In the genomic region with DNA sequence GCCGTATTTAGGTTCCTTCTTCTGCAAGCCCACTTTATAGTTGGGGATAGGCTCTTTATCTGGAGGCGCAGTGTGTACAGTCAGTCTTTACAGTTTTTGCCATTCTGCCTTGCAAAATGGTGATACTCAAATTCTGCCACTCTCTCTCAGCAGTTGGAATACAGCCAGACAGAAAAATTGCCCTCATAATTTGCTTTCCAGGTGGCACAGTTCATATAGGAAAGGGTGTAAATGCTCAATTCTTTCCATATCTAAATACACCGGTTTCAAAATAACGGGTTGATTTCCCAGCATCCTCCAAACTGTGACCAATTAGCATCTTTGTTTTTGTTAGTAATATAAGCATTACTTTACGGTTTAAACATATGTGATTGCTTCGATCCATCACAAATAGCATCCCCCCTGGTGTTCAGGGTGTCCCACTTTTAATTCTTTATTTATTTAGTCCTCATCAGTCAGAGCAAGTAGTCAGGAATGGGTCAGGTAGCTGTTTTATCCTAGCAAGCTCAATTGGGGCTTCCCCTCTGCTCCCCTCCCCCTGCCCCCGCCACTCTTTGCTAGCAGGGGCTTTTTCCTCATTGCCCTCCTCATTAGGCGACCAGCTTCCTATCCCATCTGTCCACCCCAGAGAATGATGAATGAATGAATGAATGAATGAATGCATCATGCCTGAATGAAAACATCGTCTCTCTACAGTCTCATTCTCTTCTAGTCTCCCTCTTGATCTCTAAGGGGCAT, we compare ENCODE assay signal across 8 mouse cellular contexts. TPM values are rescaled to one million over a fixed set of nuclear protein-coding genes. Genes with fewer than 3 reads are reported as not detected.
DNase-seq lines count a peak whose midpoint lies in the region; ATAC-seq and TF ChIP-seq lines count a peak whose summit lies in the region.

No protein-coding gene starts in this region.

- H3K36me3 ChIP-seq in heart, postnatal 0 days (replicated peaks; ENCODE audit: control insufficient read depth, insufficient read depth, low read length): no peaks in the 10 kb centered on the region
- no peaks in the 10 kb centered on the region for H3K36me3 ChIP-seq in embryonic facial prominence, embryonic 13.5 days
- H3K36me3 ChIP-seq in hindbrain, embryonic 13.5 days: no peaks in the 10 kb centered on the region
- no peaks in the 10 kb centered on the region for H3K36me3 ChIP-seq in midbrain, embryonic 12.5 days

- no peaks in the 10 kb centered on the region for H3K27me3 ChIP-seq in heart, postnatal 0 days (ENCODE audit: control insufficient read depth, insufficient read depth, low read length)
- no peaks in the 10 kb centered on the region for H3K27me3 ChIP-seq in embryonic facial prominence, embryonic 13.5 days
- H3K27me3 ChIP-seq in hindbrain, embryonic 13.5 days: no peaks in the 10 kb centered on the region
- no peaks in the 10 kb centered on the region for H3K27me3 ChIP-seq in midbrain, embryonic 12.5 days

- no peak for ATAC-seq in heart, postnatal 0 days (ENCODE audit: insufficient read depth, low read depth)
- ATAC-seq in embryonic facial prominence, embryonic 13.5 days (ENCODE audit: insufficient number of reproducible peaks, insufficient read depth, low FRiP score, low TSS enrichment, low read depth): no peak
- peak; percentile 76; the same call in 1 of the 2 replicates for ATAC-seq in hindbrain, embryonic 13.5 days (ENCODE audit: low FRiP score)
- ATAC-seq in midbrain, embryonic 12.5 days (ENCODE audit: low FRiP score, low read depth): peak; percentile 71

- WGBS in heart, postnatal 0 days: 34% methylated on average over 9 of the region's 9 CpGs
- WGBS in embryonic facial prominence, embryonic 13.5 days: 40% methylated on average over 9 of the region's 9 CpGs
- 36% methylated on average over 9 of the region's 9 CpGs for WGBS in hindbrain, embryonic 13.5 days
- 50% methylated on average over 9 of the region's 9 CpGs for WGBS in midbrain, embryonic 12.5 days

- TF ChIP-seq CTCF in heart, postnatal 0 days (IDR thresholded peaks at IDR 0.05; ENCODE audit: low read depth): no peak

- H3K9ac ChIP-seq in heart, postnatal 0 days (replicated peaks; ENCODE audit: low read depth, low read length): no peak overlapping the region
- H3K9ac ChIP-seq in embryonic facial prominence, embryonic 13.5 days: peak overlapping the region; percentile 55
- peak overlapping the region; percentile 67 for H3K9ac ChIP-seq in hindbrain, embryonic 13.5 days
- 0 out of 2 replicates have a peak overlapping the region, but pooled peaks have one; percentile 24 for H3K9ac ChIP-seq in midbrain, embryonic 12.5 days (replicated peaks)

- no peak for TF ChIP-seq EP300 in heart, postnatal 0 days (IDR thresholded peaks at IDR 0.05; ENCODE audit: low read depth)

- no peak overlapping the region for H3K4me3 ChIP-seq in heart, postnatal 0 days (ENCODE audit: low read depth, low read length)
- H3K4me3 ChIP-seq in embryonic facial prominence, embryonic 13.5 days: peak overlapping the region; percentile 34
- 0 out of 2 replicates have a peak overlapping the region, but pooled peaks have one; percentile 18 for H3K4me3 ChIP-seq in hindbrain, embryonic 13.5 days
- peak overlapping the region; percentile 18 for H3K4me3 ChIP-seq in midbrain, embryonic 12.5 days

- DNase-seq in heart, postnatal 0 days (ENCODE audit: low spot score): no peak
- DNase-seq in heart, adult 11 months: no peak
- DNase-seq in spleen, adult 18-20 months: no peak
- no peak for DNase-seq in frontal cortex, postnatal 36 days (ENCODE audit: low spot score in 2 of 2)
- DNase-seq in adipocyte (ENCODE audit: low spot score): no peak

- H3K4me2 ChIP-seq in heart, postnatal 0 days (ENCODE audit: low read depth, low read length): peak overlapping the region; percentile 53; the same call in 1 of the 2 replicates
- peak overlapping the region; percentile 59 for H3K4me2 ChIP-seq in embryonic facial prominence, embryonic 13.5 days
- H3K4me2 ChIP-seq in hindbrain, embryonic 13.5 days: peak overlapping the region; percentile 47
- peak overlapping the region; percentile 45 for H3K4me2 ChIP-seq in midbrain, embryonic 12.5 days (replicated peaks)

- no peaks in the 10 kb centered on the region for H3K9me3 ChIP-seq in heart, postnatal 0 days (replicated peaks; ENCODE audit: control insufficient read depth, low read length)
- H3K9me3 ChIP-seq in embryonic facial prominence, embryonic 13.5 days: no peaks in the 10 kb centered on the region
- no peaks in the 10 kb centered on the region for H3K9me3 ChIP-seq in hindbrain, embryonic 13.5 days
- H3K9me3 ChIP-seq in midbrain, embryonic 12.5 days: no peaks in the 10 kb centered on the region

- no peak overlapping the region for H3K27ac ChIP-seq in heart, postnatal 0 days (ENCODE audit: low read depth)
- H3K27ac ChIP-seq in embryonic facial prominence, embryonic 13.5 days: no peak overlapping the region
- H3K27ac ChIP-seq in hindbrain, embryonic 13.5 days: peak overlapping the region; percentile 95
- peak overlapping the region; percentile 86 for H3K27ac ChIP-seq in midbrain, embryonic 12.5 days (replicated peaks)

- H3K4me1 ChIP-seq in heart, postnatal 0 days (ENCODE audit: control insufficient read depth, insufficient read depth): peaks cover 25% of the 10 kb centered on the region; the same call in 1 of the 2 replicates
- H3K4me1 ChIP-seq in embryonic facial prominence, embryonic 13.5 days: peaks cover 13% of the 10 kb centered on the region
- H3K4me1 ChIP-seq in hindbrain, embryonic 13.5 days (replicated peaks): peaks cover 20% of the 10 kb centered on the region
- peaks cover 8% of the 10 kb centered on the region; the same call in 1 of the 2 replicates for H3K4me1 ChIP-seq in midbrain, embryonic 12.5 days

RNA-seq across cellular contexts. Expression of gene Sgca, which starts 2.2 kb away (rescaled TPM):
- total RNA-seq in heart, postnatal 0 days (2014; rRNA removed; ENCODE audit: low replicate concordance): 47.5 and 313 TPM in 2 replicates
- 62.2 and 62.4 TPM in 2 replicates for polyA plus RNA-seq in heart, postnatal 0 days (2015; fragmentation: Nextera tagmentation; extraction: Ambion mirVana)
- 1.1 and 1.5 TPM in 2 replicates for polyA plus RNA-seq in embryonic facial prominence, embryonic 13.5 days (2015; fragmentation: Nextera tagmentation; extraction: Ambion mirVana)
- 0.23 and 0.52 TPM in 2 replicates for polyA plus RNA-seq in hindbrain, embryonic 13.5 days (2015; fragmentation: Nextera tagmentation; extraction: Ambion mirVana)
- polyA plus RNA-seq in midbrain, embryonic 12.5 days (2016; fragmentation: Nextera tagmentation; extraction: Ambion mirVana): not detected in 2 replicates

RNA-seq across cellular contexts. Expression of gene Hils1, which starts 11.0 kb away (rescaled TPM):
- not detected in 2 replicates for total RNA-seq in heart, postnatal 0 days (2014; rRNA removed; ENCODE audit: low replicate concordance)
- 0.27 TPM in 1 of 2 replicates, not detected in the other for polyA plus RNA-seq in heart, postnatal 0 days (2015; fragmentation: Nextera tagmentation; extraction: Ambion mirVana)
- not detected in 2 replicates for polyA plus RNA-seq in embryonic facial prominence, embryonic 13.5 days (2015; fragmentation: Nextera tagmentation; extraction: Ambion mirVana)
- not detected in 2 replicates for polyA plus RNA-seq in hindbrain, embryonic 13.5 days (2015; fragmentation: Nextera tagmentation; extraction: Ambion mirVana)
- not detected in 2 replicates for polyA plus RNA-seq in midbrain, embryonic 12.5 days (2016; fragmentation: Nextera tagmentation; extraction: Ambion mirVana)

RNA-seq across cellular contexts. Expression of gene Ppp1r9b, which starts 12.5 kb away (rescaled TPM):
- total RNA-seq in heart, postnatal 0 days (2014; rRNA removed; ENCODE audit: low replicate concordance): 27.6 and 38.6 TPM in 2 replicates
- 4.5 and 4.7 TPM in 2 replicates for polyA plus RNA-seq in heart, postnatal 0 days (2015; fragmentation: Nextera tagmentation; extraction: Ambion mirVana)
- polyA plus RNA-seq in embryonic facial prominence, embryonic 13.5 days (2015; fragmentation: Nextera tagmentation; extraction: Ambion mirVana): 13.2 and 13.5 TPM in 2 replicates
- polyA plus RNA-seq in hindbrain, embryonic 13.5 days (2015; fragmentation: Nextera tagmentation; extraction: Ambion mirVana): 16.9 and 17.3 TPM in 2 replicates
- 15.7 and 17.7 TPM in 2 replicates for polyA plus RNA-seq in midbrain, embryonic 12.5 days (2016; fragmentation: Nextera tagmentation; extraction: Ambion mirVana)

RNA-seq across cellular contexts. Expression of gene Samd14, which starts 31.3 kb away (rescaled TPM):
- 6.2 and 9.5 TPM in 2 replicates for total RNA-seq in heart, postnatal 0 days (2014; rRNA removed; ENCODE audit: low replicate concordance)
- 4.6 and 4.8 TPM in 2 replicates for polyA plus RNA-seq in heart, postnatal 0 days (2015; fragmentation: Nextera tagmentation; extraction: Ambion mirVana)
- polyA plus RNA-seq in embryonic facial prominence, embryonic 13.5 days (2015; fragmentation: Nextera tagmentation; extraction: Ambion mirVana): 36.2 and 36.8 TPM in 2 replicates
- polyA plus RNA-seq in hindbrain, embryonic 13.5 days (2015; fragmentation: Nextera tagmentation; extraction: Ambion mirVana): 132 and 142 TPM in 2 replicates
- polyA plus RNA-seq in midbrain, embryonic 12.5 days (2016; fragmentation: Nextera tagmentation; extraction: Ambion mirVana): 93.5 and 100 TPM in 2 replicates

RNA-seq across cellular contexts. Expression of gene Col1a1, which starts 42.3 kb away (rescaled TPM):
- total RNA-seq in heart, postnatal 0 days (2014; rRNA removed; ENCODE audit: low replicate concordance): 263 and 322 TPM in 2 replicates
- polyA plus RNA-seq in heart, postnatal 0 days (2015; fragmentation: Nextera tagmentation; extraction: Ambion mirVana): 334 and 345 TPM in 2 replicates
- polyA plus RNA-seq in embryonic facial prominence, embryonic 13.5 days (2015; fragmentation: Nextera tagmentation; extraction: Ambion mirVana): 1,060 and 1,259 TPM in 2 replicates
- polyA plus RNA-seq in hindbrain, embryonic 13.5 days (2015; fragmentation: Nextera tagmentation; extraction: Ambion mirVana): 128 and 217 TPM in 2 replicates
- 405 and 569 TPM in 2 replicates for polyA plus RNA-seq in midbrain, embryonic 12.5 days (2016; fragmentation: Nextera tagmentation; extraction: Ambion mirVana)

Comparison
In these comparisons a context has a peak if more than half of its experiments do, and no peak if none do; other contexts are left out.
1. ATAC-seq: peak in hindbrain, embryonic 13.5 days (single experiment) and midbrain, embryonic 12.5 days (single experiment); none in heart, postnatal 0 days (single experiment) and embryonic facial prominence, embryonic 13.5 days (single experiment).
2. H3K27ac ChIP-seq: peak in hindbrain, embryonic 13.5 days (single experiment) and midbrain, embryonic 12.5 days (single experiment); none in heart, postnatal 0 days (single experiment) and embryonic facial prominence, embryonic 13.5 days (single experiment).
3. RNA of gene Sgca, which starts 2.2 kb away (polyA plus RNA-seq): 62.2 to 62.4 TPM in heart, postnatal 0 days; 1.1 to 1.5 TPM in embryonic facial prominence, embryonic 13.5 days, 0.23 to 0.52 TPM in hindbrain, embryonic 13.5 days and not detected in midbrain, embryonic 12.5 days; every median in the first group is over 10 times any median in the second.
4. Peak in every context shown above with its lines, with median percentiles within 50 percentile points of each other: H3K4me2 ChIP-seq.